20 mouse cellular contexts compared by ENCODE assay signal in the genomic region with DNA sequence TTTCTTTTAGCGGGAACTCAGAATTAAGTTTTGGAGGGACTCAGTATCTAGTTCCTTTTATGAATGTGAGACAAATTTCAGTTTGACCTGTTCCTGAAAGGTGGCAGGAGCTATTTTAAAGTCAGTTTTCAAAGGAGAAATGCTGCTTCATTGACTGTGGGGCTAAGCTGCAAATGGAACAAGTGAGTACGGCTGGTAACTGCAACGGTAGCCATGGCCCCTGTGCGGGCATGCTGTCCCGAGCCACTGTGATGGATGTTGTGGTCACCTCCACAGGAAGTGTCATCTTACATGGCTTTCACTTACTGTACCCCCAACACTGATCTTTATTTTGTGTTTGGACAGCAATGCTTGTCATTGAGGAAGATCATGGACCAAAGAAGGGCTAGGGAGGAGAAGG. TPM values are rescaled to one million over a fixed set of nuclear protein-coding genes. Genes with fewer than 3 reads are reported as not detected.
DNase-seq lines count a peak whose midpoint lies in the region; ATAC-seq and TF ChIP-seq lines count a peak whose summit lies in the region.
"Had no signal": no experiment of that assay in that cellular context is flagged by ENCODE, and none has a peak within 500 bp of the region (broad histone marks: within the 10 kb centered on the region; RNA-seq: fewer than 3 reads in every experiment).

No protein-coding gene starts in this region.

- H3K4me1 ChIP-seq in megakaryocyte, embryonic 14.5 days = 0 out of 2 replicates have a peak, but pooled peaks cover 2% of the 10 kb centered on the region
- H3K4me1 ChIP-seq in CH12.LX (ENCODE audit: control insufficient read depth in 1 of 2, insufficient read depth in 2 of 2) = peaks cover 15 to 19% of the 10 kb centered on the region in 2 experiments
- H3K4me1 ChIP-seq: embryonic facial prominence, embryonic 10.5 days; embryonic facial prominence, embryonic 12.5 days; forebrain, embryonic 13.5 days had no signal

- no peaks in the 10 kb centered on the region for H3K27me3 ChIP-seq in megakaryocyte, embryonic 14.5 days (replicated peaks)
- H3K27me3 ChIP-seq in CH12.LX (replicated peaks) = no peaks in the 10 kb centered on the region
- H3K27me3 ChIP-seq: embryonic facial prominence, embryonic 12.5 days; forebrain, embryonic 13.5 days; forebrain, embryonic 15.5 days had no signal

- no peak overlapping the region for H3K27ac ChIP-seq in CH12.LX (ENCODE audit: insufficient read depth, low read depth)
- H3K27ac ChIP-seq: embryonic facial prominence, embryonic 10.5 days; embryonic facial prominence, embryonic 12.5 days; forebrain, embryonic 13.5 days; forebrain, embryonic 15.5 days had no signal

- in situ Hi-C loops in CH12.LX (cut with MboI; ENCODE audit: low pct_ligation_motif_present, low pct_unique_long_range_greater_than_20kb, low sequenced_read_pairs) = no loop called here

- H3K79me2 ChIP-seq in CH12.LX (replicated peaks; ENCODE audit: control insufficient read depth, extremely low read depth, insufficient read depth, poor library complexity, severe bottlenecking) = no peaks in the 10 kb centered on the region

- H3K9ac ChIP-seq in CH12.LX (ENCODE audit: insufficient read depth, low read depth) = no peak overlapping the region
- H3K9ac ChIP-seq: embryonic facial prominence, embryonic 12.5 days; forebrain, embryonic 13.5 days; forebrain, embryonic 15.5 days; forebrain, postnatal 0 days had no signal

- TF ChIP-seq RAD21 in CH12.LX (IDR thresholded peaks at IDR 0.05; ENCODE audit: low read depth, low read length) = no peak

- H3K4me3 ChIP-seq in megakaryocyte, embryonic 14.5 days (replicated peaks) = peak overlapping the region; percentile 34
- no peak overlapping the region for H3K4me3 ChIP-seq in CH12.LX (replicated peaks in 1 of 3; ENCODE audit: low read depth in 2 of 3, low read length in 2 of 3, poor library complexity in 1 of 3)
- H3K4me3 ChIP-seq: embryonic facial prominence, embryonic 10.5 days; embryonic facial prominence, embryonic 12.5 days; forebrain, embryonic 13.5 days; forebrain, embryonic 15.5 days had no signal

- peak; percentile 54; the same call in 1 of the 2 replicates for TF ChIP-seq EP300 in CH12.LX (IDR thresholded peaks at IDR 0.05; ENCODE audit: low read length)

- no peaks in the 10 kb centered on the region for H3K36me3 ChIP-seq in megakaryocyte, embryonic 14.5 days (replicated peaks; ENCODE audit: low read length)
- no peaks in the 10 kb centered on the region for H3K36me3 ChIP-seq in CH12.LX (replicated peaks in 1 of 2; ENCODE audit: control insufficient read depth in 1 of 2, insufficient read depth in 1 of 2, low read length in 1 of 2)
- H3K36me3 ChIP-seq: embryonic facial prominence, embryonic 10.5 days; embryonic facial prominence, embryonic 12.5 days; forebrain, embryonic 15.5 days had no signal

- H3K9me3 ChIP-seq in megakaryocyte, embryonic 14.5 days = peaks cover 4% of the 10 kb centered on the region; the same call in 1 of the 2 replicates
- H3K9me3 ChIP-seq in CH12.LX (replicated peaks; ENCODE audit: low read length) = peaks cover 4% of the 10 kb centered on the region
- H3K9me3 ChIP-seq: embryonic facial prominence, embryonic 12.5 days had no signal

- TF ChIP-seq CTCF in CH12.LX (conservative IDR thresholded peaks at IDR 0.05 in 1 of 2, IDR thresholded peaks at IDR 0.05 in 1 of 2; ENCODE audit: low read depth in 2 of 2, low read length in 2 of 2) = no peak

- no peak overlapping the region for H3K4me2 ChIP-seq in CH12.LX (ENCODE audit: insufficient read depth, low read depth, poor library complexity, severe bottlenecking)
- H3K4me2 ChIP-seq: embryonic facial prominence, embryonic 12.5 days; forebrain, embryonic 13.5 days; forebrain, embryonic 15.5 days had no signal

- no peak for TF ChIP-seq POLR2A in CH12.LX (IDR thresholded peaks at IDR 0.05; ENCODE audit: low read depth, low read length)

- DNase-seq in 416B (ENCODE audit: low read depth) = peak; percentile 21
- DNase-seq in CH12.LX (ENCODE audit: extremely low read depth) = peak; percentile 2
- DNase-seq in adrenal gland, postnatal 25 days = no peak
- DNase-seq: adrenal gland, adult 2 months; adrenal gland, postnatal 10 days; adrenal gland, postnatal 36 days; B cell, adult 2 months; cerebellum, adult 11-12 months; cerebellum, adult 2 months; cerebellum, adult 9-10 months; cerebellum, postnatal 10 days; cerebellum, postnatal 25 days; forebrain, postnatal 0 days had no signal

- dilution Hi-C loops in CH12.LX (cut with MboI; ENCODE audit: extremely low pct_ligation_motif_present, extremely low pct_unique_long_range_greater_than_20kb, low sequenced_read_pairs) = no loop called here

- no peak for ATAC-seq in megakaryocyte, adult 5-6 weeks (ENCODE audit: poor library complexity, severe bottlenecking)
- ATAC-seq: CD4-positive, CD25-positive, alpha-beta regulatory T cell, adult 4 months; forebrain, embryonic 13.5 days; forebrain, embryonic 15.5 days had no signal

TF ChIP-seq in CH12.LX, 34 proteins besides CTCF, POLR2A, EP300 and RAD21:
- TF ChIP-seq IRF4 (IDR thresholded peaks at IDR 0.05; ENCODE audit: low read depth, low read length) (peak; percentile 59), JUN (IDR thresholded peaks at IDR 0.05; ENCODE audit: insufficient read depth, low read depth, low read length) (peak; percentile 24; the same call in 1 of the 2 replicates), MEF2A (IDR thresholded peaks at IDR 0.05; ENCODE audit: borderline replicate concordance, low read depth, low read length) (peak; percentile 40; the same call in 1 of the 2 replicates), HCFC1 (IDR thresholded peaks at IDR 0.05; ENCODE audit: low read depth, low read length) (no peak), JUND (conservative IDR thresholded peaks at IDR 0.05; ENCODE audit: low read depth, low read length) (no peak)
TF ChIP-seq in CH12.LX: peak in this region for 3.

RNA-seq across cellular contexts. Expression of a gene that starts 53.8 kb away (rescaled TPM):
- polyA plus RNA-seq in megakaryocyte, embryonic 14.5 days (2012; ENCODE audit: insufficient read depth, low replicate concordance) = 1.6 TPM in 1 of 2 replicates, not detected in the other
- 0.68 TPM in 1 of 2 replicates, not detected in the other for total RNA-seq in megakaryocyte, adult 5-6 weeks (2015)
- total RNA-seq in megakaryocyte, adult 5-6 weeks (2017) = 0.08 TPM in 1 of 2 replicates, not detected in the other
- not detected in 2 replicates for total RNA-seq in CH12.LX (2012; rRNA removed)
- total RNA-seq in CH12.LX (2014; rRNA removed) = not detected in 2 replicates
- not detected in 2 replicates for polyA plus RNA-seq in CH12.LX (2012; ENCODE audit: insufficient read length, low read depth)
- total RNA-seq in adrenal gland, postnatal 25 days (2021) = 15.9 and 22.8 TPM in 2 replicates

Comparison
In these comparisons a context has a peak if more than half of its experiments do, and no peak if none do; other contexts are left out.
1. RNA of a gene that starts 53.8 kb away (total RNA-seq): 15.9 to 22.8 TPM in adrenal gland, postnatal 25 days; 0.08 to 0.68 TPM in megakaryocyte, adult 5-6 weeks and not detected in CH12.LX; every median in the first group is over 10 times any median in the second.